Mouse (Mus musculus): Measurements from ENCODE around the gene Ano10. TPM values are rescaled to one million over a fixed set of nuclear protein-coding genes. Genes with fewer than 3 reads are reported as not detected.
A peak's percentile ranks its signal among the peaks of the same experiment; 100 is the strongest.
"Not testable (repeated sequence)": the region's sequence is repeated elsewhere in the genome, so short reads cannot be mapped to it uniquely, and the experiment has no call there.

The Ano10 gene
- polyA plus RNA-seq, 1 experiment from 2014 or later, result 23.5 TPM

- Histone ChIP-seq H3K4me1 (replicated peaks) (peaks cover 7% of the 10 kb centered on the region), H3K36me3 (no peaks in the 10 kb centered on the region), H3K9ac (no peak overlapping the region), H3K27me3 (no peaks in the 10 kb centered on the region), H3K4me2 (no peak overlapping the region), H3K9me3 (replicated peaks) (no peaks in the 10 kb centered on the region), H3K4me3 (no peak overlapping the region), H3K27ac (no peak overlapping the region)
- no peak for ATAC-seq (replicated peaks; ENCODE audit: insufficient number of reproducible peaks, insufficient read depth, low FRiP score, low read depth)
- WGBS, result 79% methylated on average over 6 of the region's 6 CpGs
Measured at GRCm38 (mm10) chr9:122314386-122314785, 20.2 kb upstream of the Ano10 start.

GRCm38 (mm10) chr9:122313128-122313527, 18.9 kb upstream of the Ano10 start:
- not testable (repeated sequence) for H3K36me3 ChIP-seq

GRCm38 (mm10) chr9:122312296-122312990, 18.2 kb upstream of the Ano10 start:
- Histone ChIP-seq H3K36me3 (no peaks in the 10 kb centered on the region), H3K27ac (no peak overlapping the region), H3K9ac (no peak overlapping the region), H3K4me1 (replicated peaks) (peaks cover 9% of the 10 kb centered on the region), H3K27me3 (no peaks in the 10 kb centered on the region), H3K4me2 (no peak overlapping the region), H3K4me3 (no peak overlapping the region), H3K9me3 (replicated peaks) (no peaks in the 10 kb centered on the region)
- WGBS, result 79% methylated on average over 7 of the region's 7 CpGs
- no peak for ATAC-seq (replicated peaks; ENCODE audit: insufficient number of reproducible peaks, insufficient read depth, low FRiP score, low read depth)

More at GRCm38 (mm10) chr9:122313128-122313527, 18.9 kb upstream of the Ano10 start:
- not testable (repeated sequence) for ATAC-seq (replicated peaks; ENCODE audit: insufficient number of reproducible peaks, insufficient read depth, low FRiP score, low read depth); H3K4me3 ChIP-seq; H3K4me1 ChIP-seq (replicated peaks); H3K9ac ChIP-seq; H3K27me3 ChIP-seq; H3K27ac ChIP-seq; H3K4me2 ChIP-seq; H3K9me3 ChIP-seq (replicated peaks)
- WGBS, result 70% methylated on average over 1 of the region's 1 CpGs

- Histone ChIP-seq H3K4me2 (peak overlapping the region; percentile 61), H3K9ac (peak overlapping the region; percentile 53; the same call in 1 of the 2 replicates), H3K27ac (no peak overlapping the region), H3K36me3 (no peaks in the 10 kb centered on the region), H3K27me3 (no peaks in the 10 kb centered on the region), H3K4me3 (peak overlapping the region; percentile 57), H3K4me1 (replicated peaks) (peaks cover 9% of the 10 kb centered on the region), H3K9me3 (replicated peaks) (no peaks in the 10 kb centered on the region)
- ATAC-seq (replicated peaks; ENCODE audit: insufficient number of reproducible peaks, insufficient read depth, low FRiP score, low read depth), result no peak; the same call in 1 of the 2 replicates
- 73% methylated on average over 7 of the region's 7 CpGs for WGBS
Measured at GRCm38 (mm10) chr9:122311051-122311760, 17.0 kb upstream of the Ano10 start.

- H3K27me3 ChIP-seq, result no peaks in the 10 kb centered on the region
- peak; percentile 85 for ATAC-seq (replicated peaks; ENCODE audit: insufficient number of reproducible peaks, insufficient read depth, low FRiP score, low read depth)
- peak overlapping the region; percentile 61 for H3K4me2 ChIP-seq
- WGBS, result 7% methylated on average over 18 of the region's 19 CpGs
- no peaks in the 10 kb centered on the region for H3K9me3 ChIP-seq (replicated peaks)
- H3K36me3 ChIP-seq, result no peaks in the 10 kb centered on the region
- H3K27ac ChIP-seq, result peak overlapping the region; percentile 68
- H3K4me1 ChIP-seq (replicated peaks), result peaks cover 9% of the 10 kb centered on the region
- H3K4me3 ChIP-seq, result peak overlapping the region; percentile 57
- H3K9ac ChIP-seq, result peak overlapping the region; percentile 53
Measured at GRCm38 (mm10) chr9:122310613-122311049, 16.4 kb upstream of the Ano10 start.

- H3K4me3 ChIP-seq, result no peak overlapping the region
- no peak overlapping the region for H3K27ac ChIP-seq
- H3K4me1 ChIP-seq (replicated peaks), result peaks cover 9% of the 10 kb centered on the region
- ATAC-seq (replicated peaks; ENCODE audit: insufficient number of reproducible peaks, insufficient read depth, low FRiP score, low read depth), result no peak
- 47% methylated on average over 14 of the region's 14 CpGs for WGBS
- H3K27me3 ChIP-seq, result no peaks in the 10 kb centered on the region
- no peak overlapping the region for H3K9ac ChIP-seq
- no peaks in the 10 kb centered on the region for H3K36me3 ChIP-seq
- no peak overlapping the region for H3K4me2 ChIP-seq
- H3K9me3 ChIP-seq (replicated peaks), result no peaks in the 10 kb centered on the region
Measured at GRCm38 (mm10) chr9:122309013-122309980, 15.1 kb upstream of the Ano10 start.

GRCm38 (mm10) chr9:122305302-122305701, 11.1 kb upstream of the Ano10 start:
- Histone ChIP-seq H3K36me3 (no peaks in the 10 kb centered on the region), H3K4me2 (no peak overlapping the region), H3K27me3 (no peaks in the 10 kb centered on the region), H3K9me3 (replicated peaks) (no peaks in the 10 kb centered on the region), H3K4me1 (replicated peaks) (peaks cover 6% of the 10 kb centered on the region), H3K4me3 (no peak overlapping the region), H3K9ac (no peak overlapping the region), H3K27ac (no peak overlapping the region)
- ATAC-seq (replicated peaks; ENCODE audit: insufficient number of reproducible peaks, insufficient read depth, low FRiP score, low read depth), result no peak
- 82% methylated on average over 3 of the region's 3 CpGs for WGBS

GRCm38 (mm10) chr9:122296169-122296568, 1.9 kb upstream of the Ano10 start:
- Histone ChIP-seq H3K4me3 (no peak overlapping the region), H3K4me2 (no peak overlapping the region), H3K4me1 (replicated peaks) (peaks cover 10% of the 10 kb centered on the region), H3K9me3 (replicated peaks) (no peaks in the 10 kb centered on the region), H3K36me3 (no peaks in the 10 kb centered on the region), H3K27me3 (no peaks in the 10 kb centered on the region), H3K9ac (no peak overlapping the region), H3K27ac (no peak overlapping the region)
- no peak for ATAC-seq (replicated peaks; ENCODE audit: insufficient number of reproducible peaks, insufficient read depth, low FRiP score, low read depth)
- WGBS, result 66% methylated on average over 5 of the region's 5 CpGs

GRCm38 (mm10) chr9:122295396-122295795, 1.2 kb upstream of the Ano10 start:
- no peak overlapping the region for H3K27ac ChIP-seq
- no peaks in the 10 kb centered on the region for H3K36me3 ChIP-seq
- no peaks in the 10 kb centered on the region for H3K27me3 ChIP-seq
- no peak overlapping the region for H3K9ac ChIP-seq
- H3K4me2 ChIP-seq, result no peak overlapping the region
- no peaks in the 10 kb centered on the region for H3K9me3 ChIP-seq (replicated peaks)
- H3K4me1 ChIP-seq (replicated peaks), result peaks cover 10% of the 10 kb centered on the region
- no peak overlapping the region for H3K4me3 ChIP-seq
- no peak for ATAC-seq (replicated peaks; ENCODE audit: insufficient number of reproducible peaks, insufficient read depth, low FRiP score, low read depth)

GRCm38 (mm10) chr9:122293865-122294241, 370 bp downstream of the Ano10 start:
- peak overlapping the region; percentile 72 for H3K4me3 ChIP-seq
- peak overlapping the region; percentile 80 for H3K4me2 ChIP-seq
- H3K9ac ChIP-seq, result peak overlapping the region; percentile 73
- H3K9me3 ChIP-seq (replicated peaks), result no peaks in the 10 kb centered on the region
- peak; percentile 58 for ATAC-seq (replicated peaks; ENCODE audit: insufficient number of reproducible peaks, insufficient read depth, low FRiP score, low read depth)
- H3K36me3 ChIP-seq, result no peaks in the 10 kb centered on the region
- under 1% methylated on average over 23 of the region's 23 CpGs for WGBS
- no peaks in the 10 kb centered on the region for H3K27me3 ChIP-seq
- peaks cover 10% of the 10 kb centered on the region for H3K4me1 ChIP-seq (replicated peaks)
- peak overlapping the region; percentile 57 for H3K27ac ChIP-seq

- H3K9me3 ChIP-seq (replicated peaks), result no peaks in the 10 kb centered on the region
- peaks cover 16% of the 10 kb centered on the region for H3K4me1 ChIP-seq (replicated peaks)
- H3K27ac ChIP-seq, result no peak overlapping the region
- H3K4me3 ChIP-seq, result no peak overlapping the region
- 88% methylated on average over 2 of the region's 2 CpGs for WGBS
- no peaks in the 10 kb centered on the region for H3K36me3 ChIP-seq
- no peak overlapping the region for H3K9ac ChIP-seq
- no peaks in the 10 kb centered on the region for H3K27me3 ChIP-seq
- H3K4me2 ChIP-seq, result no peak overlapping the region
- no peak for ATAC-seq (replicated peaks; ENCODE audit: insufficient number of reproducible peaks, insufficient read depth, low FRiP score, low read depth)
Measured at GRCm38 (mm10) chr9:122290192-122290591, 4.0 kb downstream of the Ano10 start.
